Mouse (Mus musculus) granulocyte monocyte progenitor cell, adult 5-6 weeks (primary cell): ENCODE data around the gene Spop. TPM values are rescaled to one million over a fixed set of nuclear protein-coding genes. Genes with fewer than 3 reads are reported as not detected.
A peak's percentile ranks its signal among the peaks of the same experiment; 100 is the strongest.

ENCODE experiments used
- ATAC-seq: replicated peaks from 2 replicates; pipeline ENCODE4 v1.8.0; 2016; ENCODE audit warnings: mild to moderate bottlenecking, moderate TSS enrichment, inconsistent platforms; ENCODE audit not compliant: poor library complexity, severe bottlenecking
- total RNA-seq, 2 experiments: library from RNA; stranded (forward) in 1 of 2; stranded (reverse) in 1 of 2; fragments of 200-712, 200-1000 nt in 1 of 2; fragments of >200 nt in 1 of 2; fragmentation: Nextera tagmentation in 1 of 2; gene quantifications; 2 replicates each; pipeline ENCODE4 v1.2.3; 2014 to 2017

The Spop gene
- total RNA-seq, 2 experiments from 2014 or later = 65.8 to 80.9 TPM

- ATAC-seq = peak; percentile 64
Observed at GRCm38 (mm10) chr11:95414536-95415161, 769 bp downstream of the Spop start.

GRCm38 (mm10) chr11:95415931-95416330 is 2.1 kb downstream of the Spop start:
- 0 out of 2 replicates have a peak, but pooled peaks have one; percentile 13 for ATAC-seq

GRCm38 (mm10) chr11:95417341-95417740 is 3.5 kb downstream of the Spop start:
- no peak for ATAC-seq

GRCm38 (mm10) chr11:95420880-95421435 is 7.1 kb downstream of the Spop start:
- ATAC-seq = 0 out of 2 replicates have a peak, but pooled peaks have one; percentile 33

GRCm38 (mm10) chr11:95423505-95423904 is 9.6 kb downstream of the Spop start:
- ATAC-seq = peak; percentile 22; the same call in 1 of the 2 replicates

- ATAC-seq = no peak
Observed at GRCm38 (mm10) chr11:95431344-95431743, 17.5 kb downstream of the Spop start.

GRCm38 (mm10) chr11:95432194-95432593 is 18.3 kb downstream of the Spop start:
- 0 out of 2 replicates have a peak, but pooled peaks have one; percentile 46 for ATAC-seq

- ATAC-seq = no peak
Observed at GRCm38 (mm10) chr11:95445371-95445770, 31.5 kb downstream of the Spop start.

- no peak for ATAC-seq
Observed at GRCm38 (mm10) chr11:95446580-95447305, 32.9 kb downstream of the Spop start.

GRCm38 (mm10) chr11:95448346-95448745 is 34.5 kb downstream of the Spop start:
- no peak for ATAC-seq

- no peak for ATAC-seq
Observed at GRCm38 (mm10) chr11:95455331-95455730, 41.5 kb downstream of the Spop start.

GRCm38 (mm10) chr11:95460872-95461271 is 47.0 kb downstream of the Spop start:
- ATAC-seq = no peak

- no peak for ATAC-seq
Observed at GRCm38 (mm10) chr11:95462168-95462567, 48.3 kb downstream of the Spop start.

GRCm38 (mm10) chr11:95467731-95468130 is 53.9 kb downstream of the Spop start:
- ATAC-seq = no peak

GRCm38 (mm10) chr11:95472942-95473341 is 59.1 kb downstream of the Spop start:
- no peak for ATAC-seq

GRCm38 (mm10) chr11:95473456-95473855 is 59.6 kb downstream of the Spop start:
- ATAC-seq = no peak

GRCm38 (mm10) chr11:95476323-95476722 is 62.4 kb downstream of the Spop start:
- peak; percentile 30; the same call in 1 of the 2 replicates for ATAC-seq

GRCm38 (mm10) chr11:95479458-95479857 is 65.6 kb downstream of the Spop start:
- ATAC-seq = no peak

GRCm38 (mm10) chr11:95480662-95481061 is 66.8 kb downstream of the Spop start:
- no peak for ATAC-seq

GRCm38 (mm10) chr11:95485634-95486033 is 71.8 kb downstream of the Spop start:
- ATAC-seq = no peak

GRCm38 (mm10) chr11:95487237-95487636 is 73.4 kb downstream of the Spop start:
- ATAC-seq = no peak
